Mouse (Mus musculus) kidney, adult 11 months (tissue): Measurements from ENCODE around the gene Map3k20.

Experiments used
- DNase-seq: peaks from one replicate; pipeline ENCODE4 v3.0.0; 2022

The Map3k20 gene

GRCm38 (mm10) chr2:72438941-72439533, 153.6 kb downstream of the Map3k20 start:
- DNase-seq = peak; percentile 24

GRCm38 (mm10) chr2:72441010-72441409, 155.6 kb downstream of the Map3k20 start:
- DNase-seq = no peak

GRCm38 (mm10) chr2:72442825-72443224, 157.4 kb downstream of the Map3k20 start:
- DNase-seq = no peak

- DNase-seq = no peak
Observed at GRCm38 (mm10) chr2:72443960-72444359, 158.5 kb downstream of the Map3k20 start.

- no peak for DNase-seq
Observed at GRCm38 (mm10) chr2:72446106-72446505, 160.7 kb downstream of the Map3k20 start.

- DNase-seq = no peak
Observed at GRCm38 (mm10) chr2:72446615-72447014, 161.2 kb downstream of the Map3k20 start.

GRCm38 (mm10) chr2:72453563-72453962, 168.1 kb downstream of the Map3k20 start:
- no peak for DNase-seq

- DNase-seq = no peak
Observed at GRCm38 (mm10) chr2:72456189-72456588, 170.8 kb downstream of the Map3k20 start.

- no peak for DNase-seq
Observed at GRCm38 (mm10) chr2:72464376-72465014, 179.1 kb downstream of the Map3k20 start.

- no peak for DNase-seq
Observed at GRCm38 (mm10) chr2:72467604-72468003, 182.2 kb downstream of the Map3k20 start.

- no peak for DNase-seq
Observed at GRCm38 (mm10) chr2:72471415-72472070, 186.1 kb downstream of the Map3k20 start.

- DNase-seq = no peak
Observed at GRCm38 (mm10) chr2:72474531-72475287, 189.3 kb downstream of the Map3k20 start.

- no peak for DNase-seq
Observed at GRCm38 (mm10) chr2:72475423-72475796, 190.0 kb downstream of the Map3k20 start.

GRCm38 (mm10) chr2:72475797-72476485, 190.5 kb downstream of the Map3k20 start, which contains the start of gene Cdca7:
Cdca7 (plus strand) TSS chr2:72476159.
- peak; percentile 67 for DNase-seq

- no peak for DNase-seq
Observed at GRCm38 (mm10) chr2:72476486-72477211, 191.2 kb downstream of the Map3k20 start.

GRCm38 (mm10) chr2:72477221-72477620, 191.8 kb downstream of the Map3k20 start:
- DNase-seq = peak; percentile 69

- DNase-seq = no peak
Observed at GRCm38 (mm10) chr2:72478176-72478575, 192.7 kb downstream of the Map3k20 start.

GRCm38 (mm10) chr2:72478921-72479320, 193.5 kb downstream of the Map3k20 start:
- DNase-seq = no peak

- DNase-seq = no peak
Observed at GRCm38 (mm10) chr2:72479818-72480217, 194.4 kb downstream of the Map3k20 start.

- DNase-seq = no peak
Observed at GRCm38 (mm10) chr2:72491650-72492049, 206.2 kb downstream of the Map3k20 start.
